Mouse (Mus musculus): ENCODE results near the gene Arid5b.

The Arid5b gene

DNA sequence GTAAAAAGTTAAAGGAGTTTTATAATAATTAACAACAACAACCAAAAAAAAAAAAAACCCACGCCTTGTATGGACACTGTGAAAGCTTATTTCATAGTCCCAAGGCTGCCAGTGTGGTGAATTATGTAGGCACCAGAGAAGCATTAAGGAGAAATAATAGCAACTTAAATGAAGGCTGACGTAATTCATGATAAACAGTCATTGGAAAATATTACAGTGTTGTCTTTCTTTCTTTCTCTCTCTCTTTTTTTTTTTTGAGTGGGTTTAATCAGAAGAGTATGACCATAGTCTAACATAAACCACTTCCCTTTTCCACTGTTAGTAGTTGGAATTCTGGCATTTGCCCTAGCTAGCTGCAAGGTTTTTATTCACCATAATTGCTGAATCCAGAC lies 111.8 kb downstream of the Arid5b start:
- no peak for DNase-seq (ENCODE audit: extremely low read depth, low read depth, low spot score)

DNA sequence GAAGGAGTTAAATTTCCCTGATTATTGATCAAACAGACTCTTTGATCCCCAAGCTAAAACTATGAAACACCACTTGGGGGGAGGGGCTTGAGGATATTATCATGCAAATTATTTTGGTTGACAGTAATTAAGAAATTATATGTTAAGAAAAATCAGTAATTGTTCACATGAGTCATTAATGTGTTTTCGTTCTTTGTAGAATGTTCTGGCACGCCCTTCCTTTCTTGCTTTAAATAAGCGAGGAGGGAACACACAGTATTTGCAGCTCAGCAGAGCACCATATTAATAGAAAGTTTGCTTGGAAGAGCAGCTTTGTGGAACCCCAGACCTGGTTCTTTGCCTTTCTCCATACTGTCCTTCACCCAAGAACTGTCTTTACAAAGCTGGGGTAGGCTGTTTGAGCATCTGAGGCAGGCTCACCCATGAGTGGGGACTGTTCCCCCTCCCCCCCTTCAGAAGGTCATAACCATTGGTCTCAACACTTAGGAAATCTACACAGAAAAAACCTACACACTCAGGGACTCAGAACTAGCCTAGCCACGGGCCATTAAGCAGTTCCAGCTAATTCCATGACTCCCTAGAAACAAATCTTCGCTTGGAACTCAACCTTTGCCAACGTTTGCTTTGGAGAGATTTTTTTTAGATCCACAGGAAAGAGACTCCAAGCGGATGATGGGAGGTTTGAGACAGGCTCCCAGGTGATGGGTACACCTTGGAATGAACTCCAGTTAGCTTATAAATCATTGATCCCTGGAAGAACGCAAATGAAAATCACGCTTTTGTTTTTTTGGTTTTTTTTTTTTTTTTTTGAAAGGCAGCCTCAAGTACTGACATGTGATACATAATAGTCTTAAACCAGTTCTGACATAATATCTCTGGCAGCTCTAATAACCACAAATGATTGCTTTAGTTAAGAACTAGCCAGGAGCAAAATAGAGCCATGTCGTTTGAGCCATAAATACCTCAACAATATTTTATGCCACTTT lies 112.5 kb downstream of the Arid5b start:
- DNase-seq (ENCODE audit: extremely low read depth, low read depth, low spot score) = peak; percentile 82

DNA sequence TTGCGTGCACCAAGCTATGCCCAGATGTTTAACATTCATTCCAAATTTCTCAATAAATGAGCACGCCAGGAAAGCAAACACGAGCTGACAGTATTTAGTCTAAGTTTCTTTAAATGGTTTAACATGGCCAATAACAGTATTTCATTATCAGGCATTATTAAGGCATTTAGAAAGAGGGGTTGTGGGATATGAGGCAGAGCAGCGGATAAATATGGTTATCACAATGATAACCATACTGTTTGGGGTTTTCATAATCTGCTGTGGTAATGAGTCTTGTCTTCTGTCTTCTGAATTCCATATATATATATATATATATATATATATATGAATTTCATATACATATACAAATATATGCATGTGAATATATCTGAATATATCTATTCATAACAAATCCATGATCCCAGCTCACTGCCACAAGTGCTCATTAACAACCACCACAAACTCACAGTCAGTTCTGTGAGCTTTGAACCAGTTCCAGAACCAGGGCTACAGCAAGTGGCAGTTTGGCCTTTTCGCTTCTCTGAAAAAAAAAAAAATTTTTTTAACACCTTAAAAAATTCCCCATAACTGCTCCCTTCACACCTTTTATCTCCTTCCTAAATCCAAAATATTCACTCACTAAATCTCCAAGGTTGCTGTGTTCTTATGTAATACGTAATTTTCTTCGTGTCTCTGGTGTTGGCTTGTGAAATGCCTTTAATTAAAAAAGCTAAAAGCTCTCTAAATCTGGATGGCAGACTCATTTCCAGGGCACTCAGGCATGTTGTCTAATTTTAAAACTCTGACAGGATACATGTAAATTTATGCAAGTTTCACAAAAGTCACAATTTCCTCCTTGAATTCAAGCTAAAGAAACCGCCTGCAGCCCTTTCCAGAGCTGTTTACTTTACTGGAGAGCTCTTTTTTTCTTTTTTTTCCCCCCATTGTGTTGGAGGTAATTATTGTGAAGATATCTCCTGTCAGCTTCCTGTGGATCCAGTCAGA lies 113.5 kb downstream of the Arid5b start:
- no peak for DNase-seq (ENCODE audit: extremely low read depth, low read depth, low spot score)

DNA sequence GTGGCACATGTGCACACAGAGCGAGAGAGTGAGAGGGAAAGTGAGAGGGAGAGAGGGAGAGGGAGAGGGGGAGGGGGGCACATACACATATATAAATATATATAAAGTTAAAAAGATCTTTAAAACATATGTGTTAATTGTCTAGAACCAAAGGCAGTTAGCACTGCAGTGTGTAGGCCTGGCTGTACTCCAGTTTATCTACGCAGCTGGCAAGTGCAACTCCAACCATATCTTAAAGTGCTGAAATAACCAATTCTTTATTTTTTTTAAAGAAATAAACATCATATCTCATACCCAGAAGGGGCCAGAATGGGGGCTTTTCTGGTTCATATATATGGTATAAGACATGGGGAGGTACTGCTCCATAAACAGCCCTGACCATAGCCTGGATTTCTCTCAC lies 114.4 kb downstream of the Arid5b start:
- no peak for DNase-seq (ENCODE audit: extremely low read depth, low read depth, low spot score)

DNA sequence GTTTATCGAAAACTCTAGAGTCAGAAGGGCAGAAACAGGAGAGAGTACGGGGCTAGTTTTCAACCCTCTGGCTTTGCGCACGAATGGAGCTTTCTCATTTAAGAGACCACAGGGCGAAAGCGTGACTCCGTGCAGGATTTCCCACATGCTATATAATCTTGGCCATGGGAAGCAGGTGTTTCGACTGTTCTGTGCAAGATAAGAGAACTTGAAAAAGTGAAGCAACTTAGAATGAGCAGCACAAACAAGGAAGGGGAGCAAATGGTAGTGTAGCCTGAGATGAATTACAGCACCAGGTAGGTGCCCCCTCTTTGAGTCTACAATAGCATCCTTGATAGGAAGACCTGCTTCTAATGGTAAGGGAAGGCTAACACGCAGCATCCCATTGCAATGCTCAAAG lies 118.8 kb downstream of the Arid5b start:
- DNase-seq (ENCODE audit: extremely low read depth, low read depth, low spot score) = no peak

DNA sequence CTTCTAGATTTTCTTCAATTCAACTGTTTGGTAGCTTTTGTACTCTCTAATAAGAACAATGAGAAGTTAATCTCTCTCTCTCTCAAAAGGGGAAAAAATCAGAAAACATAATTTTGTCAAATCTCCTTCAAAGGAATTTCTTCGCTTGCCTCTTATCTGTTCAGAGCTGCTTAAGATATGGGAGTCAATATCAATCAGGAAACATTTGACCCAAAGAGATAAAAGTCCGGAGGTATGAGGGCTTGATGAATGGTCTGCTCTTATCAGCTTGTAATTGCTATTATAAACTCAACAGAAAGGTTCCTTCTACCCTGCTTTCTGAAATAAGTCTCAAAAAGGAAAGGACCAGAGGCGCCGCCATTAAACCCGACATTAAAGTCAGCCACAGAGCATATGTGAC lies 120.0 kb downstream of the Arid5b start:
- no peak for DNase-seq (ENCODE audit: extremely low read depth, low read depth, low spot score)

DNA sequence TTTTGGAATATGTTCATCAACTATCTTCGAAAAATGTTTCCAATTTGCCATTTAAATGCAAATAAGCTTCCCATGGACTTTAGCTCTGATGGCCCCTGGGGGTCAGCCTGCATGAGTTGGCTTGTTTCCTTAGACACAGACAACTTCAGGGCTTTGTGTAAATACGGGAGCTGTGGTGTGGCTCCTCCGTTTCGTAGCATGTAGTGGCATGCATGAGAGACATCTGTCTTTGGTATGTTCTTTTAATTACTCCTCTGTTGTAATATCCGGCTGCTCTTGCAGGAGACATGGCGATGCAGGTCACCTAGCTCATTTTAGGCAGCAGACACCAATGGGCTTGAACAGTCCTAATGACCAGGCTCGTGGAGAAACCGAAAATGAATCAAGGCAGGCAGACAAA lies 121.0 kb downstream of the Arid5b start:
- DNase-seq (ENCODE audit: extremely low read depth, low read depth, low spot score) = no peak

DNA sequence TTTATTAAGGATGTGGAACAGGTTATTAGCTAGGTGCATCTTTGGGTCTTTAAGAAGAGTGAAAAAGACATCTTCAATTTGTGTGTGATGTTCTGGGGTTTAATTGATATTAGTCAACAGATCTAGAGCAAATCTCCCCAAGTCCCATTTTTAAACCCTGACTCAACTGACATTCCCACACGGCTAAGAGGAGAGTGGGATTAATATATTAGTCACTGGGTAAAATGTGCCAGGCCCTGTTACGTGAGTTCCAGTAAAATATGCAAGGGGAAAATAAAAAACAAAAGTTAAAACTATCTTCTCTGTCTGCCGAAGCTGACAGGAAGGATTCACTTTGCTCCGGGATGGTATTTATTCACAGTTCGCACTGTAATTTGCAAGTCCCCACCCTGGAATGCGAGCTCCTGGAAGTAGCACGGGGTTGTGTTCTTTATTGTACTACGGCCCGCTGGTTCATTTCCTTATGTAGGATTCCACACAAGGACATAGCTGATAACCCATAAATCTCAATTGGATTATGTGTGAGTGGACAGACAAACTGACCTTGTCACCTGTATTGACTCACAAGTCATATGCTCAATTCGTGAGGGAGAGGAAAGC lies 121.8 kb downstream of the Arid5b start:
- no peak for DNase-seq (ENCODE audit: extremely low read depth, low read depth, low spot score)

DNA sequence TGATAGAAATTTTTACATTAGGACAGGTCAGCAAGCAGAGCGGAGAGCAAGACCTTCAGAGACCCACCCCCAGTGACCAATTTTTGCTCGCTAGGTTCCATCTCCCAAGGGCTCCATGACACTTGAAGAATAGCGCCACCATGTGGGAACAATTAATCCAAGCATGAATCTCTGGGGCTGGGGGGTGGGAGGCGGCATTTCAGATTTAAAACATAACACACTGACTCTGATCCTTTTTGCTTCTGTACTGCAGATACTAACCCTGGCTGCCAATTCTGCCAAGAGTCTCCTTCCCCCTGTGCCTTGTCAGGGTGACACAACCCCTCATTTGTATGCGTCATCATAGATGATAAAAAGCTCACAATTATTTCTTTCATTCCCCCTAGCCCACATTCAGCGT lies 122.4 kb downstream of the Arid5b start:
- no peak for DNase-seq (ENCODE audit: extremely low read depth, low read depth, low spot score)

DNA sequence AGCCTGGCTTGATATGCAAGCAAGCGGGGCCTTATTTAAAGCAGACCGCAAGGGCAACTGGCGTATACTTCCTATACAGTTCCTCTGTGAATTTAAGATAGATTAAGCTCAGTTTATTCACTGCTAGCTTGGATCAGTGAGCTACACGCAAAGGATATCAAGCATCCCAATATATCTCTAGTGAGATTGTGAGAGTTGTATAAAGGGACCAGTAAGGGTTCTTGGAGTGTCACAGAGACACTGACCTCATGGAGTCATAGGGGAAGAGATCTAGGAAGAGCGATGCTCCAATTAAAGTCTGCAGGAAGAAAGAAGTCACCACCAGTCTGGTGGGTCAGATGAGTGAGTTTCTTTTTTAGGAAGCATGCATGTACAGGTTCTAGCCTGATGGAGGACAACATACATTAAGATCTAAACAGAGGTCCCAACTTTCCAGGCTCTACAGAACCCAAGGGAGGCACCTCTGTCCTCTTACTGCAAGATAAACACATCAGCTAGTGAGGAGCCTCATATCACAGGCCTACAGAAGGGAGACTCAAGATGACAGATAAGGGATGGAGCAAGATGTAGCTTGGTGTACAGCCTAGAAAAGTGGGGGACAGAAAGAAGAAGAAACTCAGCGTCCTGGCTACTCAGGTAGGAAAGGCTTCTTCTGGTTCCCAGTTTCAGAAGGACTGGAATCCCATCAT lies 123.0 kb downstream of the Arid5b start:
- no peak for DNase-seq (ENCODE audit: extremely low read depth, low read depth, low spot score)

DNA sequence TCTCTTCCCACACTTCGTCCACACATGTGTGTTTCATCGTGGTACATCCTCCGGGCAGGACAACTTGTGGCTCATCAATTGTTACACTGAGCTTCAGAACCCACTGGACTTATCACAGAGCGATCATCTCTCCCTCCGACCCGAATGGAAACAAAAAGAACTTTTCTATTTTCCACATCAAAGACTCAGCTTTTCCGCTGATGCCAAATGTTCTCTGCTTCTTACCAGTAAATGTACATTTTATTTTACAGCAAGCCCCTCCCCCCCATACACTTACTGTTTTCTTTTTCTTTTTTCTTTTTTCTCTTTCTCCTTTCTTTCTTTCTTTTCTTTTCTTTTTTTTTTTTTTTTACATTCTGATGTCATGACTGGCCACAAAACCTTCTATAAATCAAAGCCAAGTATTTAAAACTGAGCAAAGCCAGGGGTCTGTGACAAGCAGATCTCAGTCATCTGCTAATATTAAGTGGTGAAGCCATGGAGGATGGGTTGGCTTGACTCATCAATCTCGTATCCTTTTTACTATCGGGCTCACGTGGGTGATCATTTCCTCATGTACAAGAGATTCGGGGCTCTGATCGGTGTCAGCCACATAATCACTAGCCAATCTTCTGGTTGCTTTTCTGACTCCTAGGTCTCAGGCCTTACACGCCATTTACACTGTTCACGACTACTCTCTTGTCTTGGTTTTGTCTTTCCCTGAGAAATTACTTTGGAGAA lies 124.3 kb downstream of the Arid5b start:
- DNase-seq (ENCODE audit: extremely low read depth, low read depth, low spot score) = no peak

DNA sequence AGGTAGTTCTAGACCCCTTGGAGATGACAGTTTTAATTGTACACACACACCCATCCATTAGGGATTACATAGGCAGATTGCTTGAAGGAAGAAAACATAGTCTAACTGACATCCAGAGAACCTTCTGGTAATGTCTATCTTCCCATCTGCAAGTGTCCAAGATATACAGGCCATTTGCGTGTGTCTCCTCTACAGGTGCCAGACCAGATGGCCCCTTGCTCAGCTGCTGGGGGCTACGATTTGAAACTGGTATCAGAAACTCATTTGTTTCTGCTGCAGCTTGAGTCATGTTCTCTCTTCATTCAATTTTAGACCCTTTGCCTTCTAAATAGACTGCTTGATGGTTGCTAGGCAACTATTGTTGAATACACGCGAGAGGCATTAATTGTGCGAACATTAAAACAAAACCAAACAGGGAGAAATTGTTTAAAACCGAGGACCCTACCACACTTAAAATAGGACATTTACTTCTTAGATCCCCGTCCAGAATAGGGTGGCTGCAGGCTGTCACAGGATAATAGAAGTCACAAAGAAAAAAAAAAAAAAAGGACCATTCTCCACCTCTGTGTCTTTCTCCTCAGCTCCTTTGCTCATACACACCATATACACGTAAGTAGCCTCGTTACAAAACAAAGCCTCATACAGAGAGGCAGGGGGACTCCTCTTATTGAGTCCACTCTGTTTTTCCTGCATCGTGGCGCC lies 125.0 kb downstream of the Arid5b start:
- DNase-seq (ENCODE audit: extremely low read depth, low read depth, low spot score) = no peak

DNA sequence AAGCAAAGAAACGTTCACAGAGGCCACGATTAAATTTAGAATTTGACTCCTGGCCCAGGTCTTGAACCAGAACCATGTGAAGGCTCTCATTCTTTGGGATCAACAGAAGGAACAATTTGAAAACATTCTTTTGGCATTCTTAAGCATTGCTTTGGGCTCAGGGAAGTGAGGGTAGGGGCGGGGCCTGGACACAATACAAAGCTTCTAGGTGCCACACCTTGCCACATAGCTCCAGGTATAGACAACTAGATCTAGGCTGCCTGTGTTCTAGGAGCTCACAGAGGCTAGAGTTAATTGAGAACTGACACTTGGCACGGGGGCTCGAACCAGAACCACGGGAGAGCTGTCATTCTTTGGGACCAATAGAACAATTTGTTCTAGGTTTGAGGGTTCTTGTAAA lies 130.0 kb downstream of the Arid5b start:
- DNase-seq (ENCODE audit: extremely low read depth, low read depth, low spot score) = no peak

DNA sequence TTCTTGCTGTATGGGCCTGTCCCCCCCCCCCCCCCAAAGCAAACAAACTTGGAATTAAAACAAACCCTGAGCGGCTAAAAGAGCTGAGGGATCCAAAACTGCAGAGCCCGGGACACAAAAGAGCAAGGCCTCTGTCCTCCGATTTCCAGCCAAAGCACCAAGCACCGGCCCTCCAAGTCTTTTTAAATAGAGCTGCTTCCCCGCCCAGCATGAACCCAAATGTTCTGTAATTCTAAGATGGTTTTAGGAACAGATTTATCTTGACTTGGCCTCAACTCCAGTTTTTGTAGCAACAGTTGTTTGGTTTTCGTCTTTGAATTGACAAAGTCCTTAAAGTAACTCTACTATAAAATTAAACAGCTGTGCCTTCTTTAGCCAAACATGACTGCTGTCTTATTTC lies 130.8 kb downstream of the Arid5b start:
- DNase-seq (ENCODE audit: extremely low read depth, low read depth, low spot score) = no peak

DNA sequence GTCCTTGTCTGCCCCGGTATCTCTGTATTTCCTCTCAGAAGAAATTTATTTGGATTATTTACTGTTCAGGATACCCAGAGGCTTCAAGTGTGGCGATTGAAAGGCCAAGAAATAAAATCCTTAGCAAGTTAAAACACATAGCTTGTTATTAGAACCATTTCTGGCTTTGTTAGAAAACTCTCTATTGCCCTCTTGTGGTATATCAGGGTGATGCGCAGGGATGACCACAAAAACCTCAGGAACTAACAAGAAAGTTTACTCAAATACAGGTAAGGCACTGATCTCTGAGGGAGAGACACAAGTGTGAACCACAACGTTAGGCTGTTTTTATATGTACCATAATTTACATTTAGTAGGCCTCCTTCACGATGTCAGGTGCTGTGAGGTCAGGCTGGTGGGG lies 131.7 kb downstream of the Arid5b start:
- DNase-seq (ENCODE audit: extremely low read depth, low read depth, low spot score) = no peak

DNA sequence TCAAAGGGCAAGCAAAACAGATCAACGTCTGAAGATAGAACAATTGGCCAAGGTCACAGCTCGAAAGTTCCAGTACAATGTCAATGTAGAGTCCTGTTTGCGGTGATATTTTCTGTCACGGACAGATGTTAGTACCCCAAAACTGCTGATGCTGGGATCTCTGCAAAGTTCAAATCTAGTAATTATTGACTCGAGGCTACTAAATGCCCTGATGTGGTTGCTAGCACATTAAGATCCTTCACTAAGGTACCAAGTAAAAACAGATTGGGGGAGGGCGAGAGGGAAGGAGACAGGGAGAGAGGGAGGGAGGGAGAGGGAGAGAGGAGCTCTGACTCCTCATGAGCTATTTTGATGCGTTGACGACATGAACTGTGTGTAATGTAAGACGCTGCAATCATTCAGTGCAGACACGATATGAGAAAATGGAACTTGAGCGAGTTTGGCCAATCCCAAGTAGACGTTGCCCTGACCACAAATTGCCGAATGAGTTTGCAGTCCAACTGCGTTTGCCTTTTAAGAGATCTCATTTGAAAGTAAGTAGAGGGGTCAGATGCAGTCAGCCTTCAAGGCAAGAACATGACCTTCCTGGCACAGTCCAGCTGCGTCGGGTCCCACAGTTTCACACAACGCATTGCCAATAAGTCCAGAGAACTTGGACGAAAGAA lies 133.1 kb downstream of the Arid5b start:
- no peak for DNase-seq (ENCODE audit: extremely low read depth, low read depth, low spot score)

DNA sequence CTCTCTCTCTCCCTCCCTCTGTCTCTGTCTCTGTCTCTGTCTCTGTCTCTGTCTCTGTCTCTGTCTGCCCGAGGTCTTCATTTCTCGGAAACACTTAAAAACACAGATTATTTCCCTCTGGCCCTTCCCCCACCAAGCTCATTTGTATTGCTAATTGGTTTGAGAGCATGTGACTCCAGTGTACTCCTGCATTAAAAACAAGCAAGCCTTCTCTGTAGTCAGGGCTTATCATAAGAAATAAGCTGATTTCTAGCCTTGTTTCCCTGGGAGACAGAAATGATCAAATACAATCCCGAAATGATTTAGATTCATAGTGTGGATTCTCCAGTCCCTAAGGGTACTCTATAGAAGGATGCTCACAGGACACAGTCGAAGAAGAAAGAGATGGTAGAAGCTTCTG lies 136.0 kb downstream of the Arid5b start:
- no peak for DNase-seq (ENCODE audit: extremely low read depth, low read depth, low spot score)

DNA sequence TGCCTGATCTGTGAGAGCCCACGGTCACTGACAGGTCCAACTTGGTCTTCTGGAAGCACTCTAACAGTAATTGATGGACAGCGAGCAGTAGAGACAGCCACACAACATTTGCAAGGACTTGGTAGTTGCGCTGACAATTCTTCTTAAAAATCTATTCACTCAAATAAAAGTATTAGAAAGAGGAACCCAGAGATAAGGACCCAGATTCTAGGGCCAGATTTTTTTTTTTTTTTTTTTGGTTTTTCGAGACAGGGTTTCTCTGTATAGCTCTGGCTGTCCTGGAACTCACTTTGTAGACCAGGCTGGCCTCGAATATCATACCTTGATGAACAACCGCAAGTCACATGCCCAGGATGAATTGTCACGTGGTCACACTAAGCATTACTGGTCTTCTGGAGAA lies 137.0 kb downstream of the Arid5b start:
- no peak for DNase-seq (ENCODE audit: extremely low read depth, low read depth, low spot score)

DNA sequence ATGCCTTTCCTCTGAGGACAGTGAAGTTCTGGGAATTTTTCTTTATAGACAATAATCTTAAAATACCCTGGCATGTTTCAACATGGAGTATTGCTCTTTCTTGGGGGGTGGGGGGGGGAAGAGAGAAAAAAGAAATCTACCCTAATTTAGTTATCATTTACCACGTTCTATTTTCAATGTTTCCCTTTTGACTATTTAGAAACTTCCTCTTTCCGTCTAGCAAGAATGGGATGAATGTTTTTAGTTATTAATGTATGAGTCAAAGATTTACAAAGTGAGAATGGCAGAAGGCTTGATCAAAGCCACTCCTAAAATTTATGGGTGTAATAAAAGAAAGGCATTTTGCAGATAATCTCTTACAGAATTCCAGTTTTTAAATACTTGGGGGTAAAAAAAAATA lies 137.7 kb downstream of the Arid5b start:
- DNase-seq (ENCODE audit: extremely low read depth, low read depth, low spot score) = no peak
